Mouse (Mus musculus): ENCODE data around the gene Adora1.

The Adora1 gene

DNA sequence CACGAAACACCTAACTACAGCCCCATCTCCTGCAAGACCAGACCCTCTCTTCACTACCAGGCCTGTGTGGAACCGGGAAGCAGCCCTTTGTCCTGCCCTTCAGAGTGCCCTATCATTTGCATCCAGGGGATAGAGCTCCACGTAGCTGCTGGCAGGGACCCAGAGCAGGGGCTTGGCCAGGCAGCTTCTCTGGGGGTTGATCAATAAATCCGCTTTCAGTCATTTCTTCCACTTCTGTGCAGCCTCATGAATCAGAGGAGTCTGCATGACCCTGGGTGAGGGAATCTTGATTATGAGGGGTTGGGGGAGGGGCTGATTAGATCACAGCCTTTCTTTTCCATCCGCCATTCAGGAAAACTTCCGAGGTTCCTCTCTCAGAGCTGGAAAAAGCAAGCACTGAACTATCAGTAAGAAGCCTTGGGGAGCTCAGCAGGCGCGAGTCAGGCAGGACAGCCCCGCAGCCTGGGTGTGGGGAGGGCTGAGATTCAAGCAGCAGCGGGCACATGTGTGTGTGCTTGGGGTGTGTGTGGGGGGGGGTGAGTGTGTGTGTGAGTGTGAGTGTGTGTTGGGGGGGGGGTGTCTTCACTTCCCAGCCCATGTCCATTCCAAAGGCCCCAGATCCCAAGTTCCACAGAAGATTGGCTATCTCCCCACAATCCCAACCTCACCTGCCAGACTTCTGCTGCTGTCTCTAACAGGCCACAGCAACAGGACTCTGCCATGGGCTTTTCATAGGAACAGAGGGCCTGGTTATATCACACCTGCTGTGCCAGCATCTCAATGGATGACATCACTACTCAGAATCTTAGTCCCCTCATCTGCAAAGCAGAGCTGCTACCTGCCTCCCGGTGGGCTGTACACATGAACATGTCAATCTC, 19.2 kb downstream of the Adora1 start:
- no peak for DNase-seq (ENCODE audit: low spot score in 2 of 2)

DNA sequence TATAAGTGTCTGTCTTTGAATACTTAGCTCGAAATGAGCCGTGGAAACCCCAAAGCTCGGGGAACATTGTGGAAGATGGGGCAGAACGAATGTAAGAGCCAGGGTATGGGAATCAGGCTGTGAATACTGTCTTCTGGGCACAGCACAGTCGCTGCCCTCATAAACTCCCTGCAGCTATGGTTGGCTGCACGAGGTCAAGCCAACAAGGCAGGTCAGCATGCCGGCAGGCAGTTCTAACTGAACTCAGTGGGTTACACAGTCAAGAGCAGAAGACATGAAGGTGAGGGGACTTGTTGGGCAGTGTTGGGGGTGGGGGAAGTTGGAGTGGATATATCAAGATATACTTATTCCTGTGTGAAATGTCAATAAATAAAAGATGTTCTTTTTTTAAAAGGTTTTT, 20.2 kb downstream of the Adora1 start:
- DNase-seq (ENCODE audit: low spot score in 2 of 2): no peak

DNA sequence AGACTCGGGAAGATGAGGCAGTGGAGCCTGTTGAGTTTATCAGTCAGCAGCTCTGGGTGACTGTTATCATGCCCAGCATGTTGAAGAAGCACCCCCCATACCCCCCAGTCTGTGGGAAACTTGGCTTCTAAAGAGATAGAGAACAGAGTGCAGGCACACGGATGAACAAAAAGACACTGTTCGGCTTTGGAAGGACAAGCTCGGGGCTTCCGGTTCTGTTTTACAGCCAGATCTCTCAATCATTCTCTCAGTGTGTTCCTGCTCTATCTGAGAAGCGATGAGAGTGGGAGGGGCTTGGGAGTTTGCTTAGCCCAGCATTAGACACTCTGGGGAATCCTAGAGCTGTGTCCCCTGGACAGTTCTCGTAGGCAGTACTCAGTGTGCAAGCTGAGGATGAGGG, 21.8 kb downstream of the Adora1 start:
- DNase-seq (ENCODE audit: low spot score in 2 of 2): no peak

DNA sequence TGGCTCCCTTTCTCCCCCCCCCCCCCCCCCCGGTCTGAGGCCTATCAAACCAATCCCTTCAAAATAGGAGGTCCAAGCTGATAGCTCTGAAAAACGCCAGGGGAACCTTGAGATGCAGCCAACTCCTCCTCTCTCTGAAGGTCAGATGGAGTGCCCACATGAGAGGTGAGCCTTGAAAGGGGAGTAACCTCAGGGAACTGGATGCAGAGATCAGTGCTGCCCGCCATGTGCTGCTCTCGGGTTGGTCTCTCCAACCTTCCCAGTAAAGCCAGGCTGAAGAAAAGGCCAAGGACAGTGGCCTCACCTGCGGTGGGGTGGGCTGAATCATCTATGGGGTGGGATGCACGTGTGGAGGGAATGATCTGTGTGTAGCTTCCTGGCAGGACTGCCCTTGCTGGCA, 22.9 kb downstream of the Adora1 start:
- DNase-seq (ENCODE audit: low spot score in 2 of 2): no peak

DNA sequence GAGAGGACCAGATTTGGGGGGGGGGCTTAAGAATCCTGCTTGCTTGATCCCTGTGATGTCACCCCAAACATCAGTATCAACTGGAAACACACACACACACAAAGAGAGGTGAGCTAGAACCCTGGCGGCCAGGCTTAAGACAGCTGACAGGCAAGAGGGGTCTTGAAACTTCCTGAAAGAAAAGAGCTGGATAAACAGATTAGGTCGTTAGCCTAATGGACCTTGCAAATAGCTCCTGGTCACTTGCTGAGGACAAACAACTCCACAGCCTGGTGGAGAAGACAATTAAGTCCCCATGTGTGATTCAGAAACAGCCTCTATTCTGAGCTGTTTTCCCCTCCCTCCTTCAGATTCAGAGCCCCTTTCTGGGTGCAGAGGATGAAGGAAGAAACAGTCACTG, 23.6 kb downstream of the Adora1 start:
- DNase-seq (ENCODE audit: low spot score in 2 of 2): no peak

DNA sequence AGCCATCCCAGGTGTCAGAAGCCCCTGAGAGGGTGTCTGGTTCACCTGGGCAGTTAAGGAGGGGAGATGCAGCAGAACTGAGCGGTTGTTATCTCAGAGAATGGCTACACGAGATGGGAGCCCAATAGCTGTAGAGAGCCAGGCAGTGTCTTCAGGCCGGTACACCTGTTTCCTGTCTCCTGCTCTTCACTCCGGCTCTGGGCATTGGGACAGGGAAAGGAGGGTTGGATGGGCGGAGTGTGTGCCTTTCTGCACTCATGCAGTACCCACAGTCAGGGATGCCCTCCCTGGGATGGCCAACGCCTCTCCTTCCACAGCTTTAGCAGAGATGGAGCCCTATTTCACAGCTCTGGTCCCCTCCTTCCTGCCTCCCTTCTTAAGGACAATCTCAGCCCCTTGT, 24.2 kb downstream of the Adora1 start:
- DNase-seq (ENCODE audit: low spot score in 2 of 2): no peak

DNA sequence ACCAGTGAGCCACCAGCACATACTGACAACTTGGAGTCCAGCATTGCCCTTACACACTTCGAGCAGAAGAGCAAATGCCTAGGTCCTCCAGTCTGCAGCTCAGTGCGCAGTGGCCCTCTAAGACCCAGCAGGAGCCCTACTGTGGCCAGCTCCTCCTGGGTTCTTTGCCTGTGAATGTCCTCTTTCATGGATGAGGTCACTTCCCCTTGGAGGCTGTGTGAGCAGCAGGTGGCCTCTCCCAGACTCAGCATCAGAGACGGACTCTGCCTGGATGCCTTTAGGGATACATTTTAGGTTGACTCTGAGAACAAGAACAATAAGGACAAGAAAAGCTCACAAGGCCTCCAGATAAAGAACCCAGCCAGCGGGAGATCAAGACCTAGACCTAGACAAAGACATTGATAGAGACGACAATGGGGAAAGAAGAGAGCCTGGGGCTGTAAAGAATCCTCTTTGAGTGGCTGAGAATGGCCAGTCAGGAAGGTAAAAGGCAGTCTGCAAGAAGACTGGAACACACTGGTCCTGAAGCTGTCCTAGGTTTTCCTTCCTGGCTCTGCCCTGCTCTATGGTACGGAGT, 25.0 kb downstream of the Adora1 start:
- DNase-seq (ENCODE audit: low spot score in 2 of 2): no peak

DNA sequence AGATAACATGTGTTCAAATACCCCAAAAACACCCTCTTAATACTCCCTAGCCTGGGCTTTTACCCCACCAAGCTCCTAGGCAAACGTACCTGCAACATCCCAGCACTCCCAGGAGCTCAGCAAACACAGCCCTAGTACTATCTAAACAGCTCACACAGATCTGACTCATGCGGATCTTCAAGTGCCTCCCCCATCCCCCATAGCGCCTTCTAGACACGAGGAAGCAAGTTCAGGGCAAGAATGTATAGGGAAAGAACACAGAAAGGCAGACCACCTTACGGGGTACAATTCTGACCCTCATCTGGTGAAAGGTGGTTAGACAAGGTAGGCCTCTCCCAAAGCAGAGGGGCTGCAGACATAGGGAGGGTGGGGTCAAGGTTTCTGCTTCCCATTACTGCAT, 29.1 kb downstream of the Adora1 start:
- no peak for DNase-seq (ENCODE audit: low spot score in 2 of 2)

DNA sequence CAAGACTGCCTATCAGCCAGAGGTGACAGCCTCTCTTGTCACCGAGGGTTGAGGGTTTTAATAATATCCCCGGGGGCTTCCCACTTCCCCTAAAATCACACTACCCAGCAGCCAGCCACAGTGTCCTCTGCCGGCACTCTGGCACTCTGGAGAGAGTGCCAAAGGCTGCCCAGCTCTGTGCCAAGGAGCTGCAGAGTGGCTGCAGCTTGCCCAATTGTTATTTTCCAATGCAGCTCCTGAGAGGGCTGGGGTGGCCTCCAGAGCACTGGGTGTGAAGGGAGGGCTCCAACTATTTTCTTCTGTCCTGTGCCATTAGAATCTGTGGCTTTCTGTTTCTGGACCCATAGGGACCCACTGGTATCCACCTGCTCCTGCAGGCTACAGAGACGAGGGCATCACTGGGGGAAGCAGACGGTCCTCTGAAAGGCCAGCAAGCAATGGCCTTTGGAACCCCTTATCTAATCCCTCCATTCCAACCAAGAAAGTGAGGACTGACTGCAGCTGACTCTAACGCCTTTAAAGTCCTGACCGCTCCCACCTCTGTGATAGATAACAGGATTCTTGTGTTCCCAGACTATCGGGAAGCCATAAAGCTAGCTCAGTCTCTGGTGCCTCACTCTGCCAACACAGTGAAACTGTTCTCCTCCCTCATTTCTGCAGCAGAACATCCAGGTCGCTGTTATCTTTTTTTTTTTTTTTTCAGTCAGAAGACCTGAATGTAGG, 29.8 kb downstream of the Adora1 start:
- no peak for DNase-seq (ENCODE audit: low spot score in 2 of 2)

DNA sequence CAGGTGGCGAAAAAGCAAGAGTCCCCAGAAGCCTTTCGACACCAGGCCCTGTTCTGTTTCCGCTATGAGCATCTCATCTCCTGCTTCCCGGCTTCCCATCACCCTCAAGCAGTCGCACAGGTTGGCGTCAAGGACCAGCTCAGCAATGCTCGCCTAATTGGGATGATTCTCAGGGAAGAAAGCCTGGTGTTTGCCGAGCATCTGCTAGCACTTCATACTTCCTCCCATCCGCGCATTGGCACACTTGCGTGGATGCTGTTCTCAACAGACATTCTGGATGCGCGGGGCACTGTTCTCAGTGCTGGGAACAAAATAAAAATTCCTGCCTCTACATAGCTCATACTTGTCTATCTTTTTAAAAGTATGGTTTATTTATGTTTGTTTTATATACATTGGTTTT, 31.0 kb downstream of the Adora1 start:
- DNase-seq (ENCODE audit: low spot score in 2 of 2): no peak

DNA sequence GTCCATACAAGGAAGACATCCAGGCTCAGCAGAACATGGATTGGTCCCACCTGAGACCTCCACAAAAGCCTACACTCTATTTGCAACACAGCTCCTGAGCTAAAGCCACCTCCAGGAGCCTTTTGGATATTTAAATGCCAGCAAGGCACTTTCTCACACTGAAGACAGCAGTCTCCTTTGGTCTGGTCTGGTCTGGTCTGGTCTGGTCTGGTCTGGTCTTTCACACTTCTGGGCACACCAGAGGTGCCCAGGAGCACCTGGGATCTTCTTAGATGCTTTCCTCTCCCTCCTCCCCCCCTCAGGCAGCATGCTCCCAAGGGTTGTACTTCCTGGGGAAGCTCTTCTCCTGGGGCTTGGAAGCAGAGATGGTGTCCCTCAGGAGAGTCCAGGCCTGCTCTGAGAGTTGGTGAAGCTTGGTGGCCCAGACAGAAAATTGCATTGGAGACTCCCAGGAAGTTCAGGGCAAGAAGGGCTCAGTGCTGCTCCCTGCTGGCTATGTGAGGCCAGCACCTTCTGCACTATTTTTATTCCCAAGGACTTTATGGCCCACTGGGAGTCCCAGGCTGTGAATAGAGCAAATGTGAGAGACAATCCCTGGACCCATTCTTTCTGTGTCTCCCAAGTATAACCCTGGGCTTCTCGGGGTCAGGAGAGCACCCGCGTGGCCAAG, 33.3 kb downstream of the Adora1 start:
- peak in 1 of 2 experiments; percentile 25 for DNase-seq (ENCODE audit: low spot score in 2 of 2)

DNA sequence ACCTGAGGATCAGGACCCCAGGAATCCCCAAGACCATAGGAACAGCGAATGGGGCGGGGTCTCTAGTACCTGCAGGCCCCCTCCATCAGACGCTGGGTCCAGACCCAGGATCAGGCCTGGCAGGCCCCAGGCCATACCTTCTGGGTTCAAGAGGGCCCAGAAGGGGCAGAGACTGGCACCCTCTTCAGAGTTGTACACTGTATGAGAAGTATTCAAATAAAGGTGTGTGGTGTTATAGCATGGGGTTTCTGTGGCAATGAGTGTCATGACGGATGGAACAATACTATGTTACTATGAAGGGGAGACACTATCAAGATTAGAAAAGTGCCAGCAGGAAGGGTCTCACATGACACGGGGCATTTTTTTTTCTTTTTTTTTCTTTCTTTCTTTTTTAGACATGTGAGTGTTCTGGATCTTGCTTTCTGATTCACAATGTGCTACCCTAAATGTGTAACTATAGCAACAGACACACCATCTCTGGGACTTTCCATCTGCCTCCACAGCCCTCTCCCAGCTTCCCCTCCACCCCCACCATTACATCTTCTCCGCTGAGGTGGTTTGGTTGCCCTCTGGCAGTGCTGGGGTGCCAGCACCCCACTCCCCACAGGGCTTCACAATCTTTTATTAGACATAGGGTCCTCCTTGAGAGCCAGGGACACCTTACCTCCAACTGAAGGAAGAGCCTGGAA, 34.1 kb downstream of the Adora1 start:
- DNase-seq (ENCODE audit: low spot score in 2 of 2): no peak

DNA sequence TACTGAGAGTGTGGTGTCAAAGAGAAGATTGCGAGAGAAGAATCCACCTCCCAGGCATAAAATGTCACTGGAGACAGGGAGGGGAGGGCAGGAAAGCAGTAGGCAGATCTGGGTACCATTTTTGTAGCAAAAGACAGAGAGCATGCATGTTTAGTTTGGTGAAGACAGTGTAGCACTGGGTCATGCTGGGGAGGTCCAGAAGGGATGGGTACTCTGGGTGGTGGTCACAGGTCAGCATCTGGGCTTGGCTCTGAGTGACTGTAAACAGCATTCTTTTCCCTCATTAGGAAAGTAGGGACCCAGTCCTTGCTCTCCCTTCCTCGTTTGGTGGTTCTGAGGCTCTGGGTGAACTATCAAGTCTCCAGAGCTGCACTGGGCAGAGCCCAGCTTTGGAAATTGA, 34.8 kb downstream of the Adora1 start:
- no peak for DNase-seq (ENCODE audit: low spot score in 2 of 2)

DNA sequence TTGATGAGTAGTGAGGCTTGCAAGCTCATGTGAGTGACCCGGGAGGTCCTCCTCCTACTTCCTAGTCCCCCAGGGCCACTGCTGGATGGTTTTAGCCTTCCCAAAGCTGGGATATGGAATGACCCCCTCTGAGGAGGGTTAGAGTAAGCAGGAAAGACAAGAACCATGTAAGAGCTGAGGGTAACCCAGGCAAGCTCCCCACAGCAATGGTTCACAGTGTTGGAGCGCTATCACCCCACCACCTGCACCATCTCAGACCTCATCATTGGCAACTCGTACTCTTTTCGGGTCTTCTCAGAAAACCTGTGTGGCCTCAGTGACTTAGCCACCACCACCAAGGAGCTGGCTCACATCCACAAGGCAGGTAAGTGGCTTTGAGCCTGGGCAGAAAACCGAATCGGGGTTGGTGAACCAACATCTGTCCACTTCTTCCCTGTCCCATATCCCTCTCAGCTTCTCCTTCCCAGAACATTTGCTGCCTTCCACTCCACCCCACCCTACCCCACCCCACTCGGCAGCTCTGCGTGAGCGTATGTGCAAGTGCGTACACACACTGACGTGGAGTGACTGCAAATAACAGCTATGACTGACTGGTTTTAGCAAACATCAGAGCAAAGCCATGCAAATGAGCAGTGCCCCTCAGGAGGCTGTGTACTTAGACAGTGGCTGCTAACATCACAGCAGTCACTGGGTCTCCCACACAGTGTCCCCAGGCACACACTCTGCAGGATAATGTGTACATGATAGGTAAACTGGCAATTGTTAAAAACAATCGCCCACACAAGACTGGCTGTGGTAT, 36.8 kb downstream of the Adora1 start:
- no peak for DNase-seq (ENCODE audit: low spot score in 2 of 2)

DNA sequence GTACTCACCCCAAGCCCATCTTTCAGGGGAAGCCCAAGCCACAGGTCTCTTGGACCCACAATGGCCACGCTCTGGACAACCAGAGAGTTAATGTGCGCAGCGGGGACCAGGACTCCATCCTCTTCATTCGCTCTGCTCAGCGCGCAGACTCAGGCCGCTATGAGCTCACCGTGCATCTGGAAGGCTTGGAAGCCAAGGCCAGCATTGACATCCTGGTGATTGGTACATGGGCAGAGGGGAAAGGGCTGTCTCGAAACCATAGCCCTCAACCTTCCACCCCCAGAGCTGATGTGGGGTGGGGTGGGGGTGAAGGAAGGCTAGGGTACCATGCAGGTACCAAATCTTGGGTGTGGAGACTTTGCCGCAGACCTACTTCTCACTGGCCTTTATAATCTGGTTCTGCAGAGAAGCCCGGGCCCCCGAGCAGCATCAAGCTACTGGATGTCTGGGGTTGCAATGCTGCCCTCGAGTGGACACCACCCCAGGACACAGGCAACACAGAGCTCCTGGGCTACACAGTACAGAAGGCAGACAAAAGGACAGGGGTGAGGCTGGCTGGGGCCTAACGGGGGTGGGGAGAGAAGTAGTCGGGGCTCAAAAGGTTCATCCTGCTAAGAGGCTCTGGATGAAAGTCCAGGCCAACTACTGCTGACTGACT, 37.8 kb downstream of the Adora1 start:
- no peak for DNase-seq (ENCODE audit: low spot score in 2 of 2)

DNA sequence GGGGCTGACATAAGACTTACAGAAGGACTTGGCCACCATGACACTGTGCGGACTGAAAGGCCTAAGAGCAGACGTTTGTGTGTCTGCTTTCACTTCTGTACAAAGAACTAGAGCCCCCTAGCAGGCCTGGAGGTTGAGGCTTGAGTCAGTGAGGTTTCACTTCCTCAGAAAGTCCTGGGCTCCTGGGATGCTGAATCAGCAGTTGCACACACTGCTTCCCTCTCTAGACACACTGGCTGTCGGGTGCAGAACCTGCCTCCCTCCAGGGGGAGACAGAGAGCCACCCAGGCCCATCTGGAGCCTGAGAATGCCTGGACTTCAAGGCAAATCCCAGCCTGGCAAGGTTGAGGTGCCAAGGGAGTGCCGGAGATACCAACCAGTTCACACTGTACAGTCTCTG, 38.8 kb downstream of the Adora1 start:
- peak; percentile 41 to 55 for DNase-seq (ENCODE audit: low spot score in 2 of 2)

DNA sequence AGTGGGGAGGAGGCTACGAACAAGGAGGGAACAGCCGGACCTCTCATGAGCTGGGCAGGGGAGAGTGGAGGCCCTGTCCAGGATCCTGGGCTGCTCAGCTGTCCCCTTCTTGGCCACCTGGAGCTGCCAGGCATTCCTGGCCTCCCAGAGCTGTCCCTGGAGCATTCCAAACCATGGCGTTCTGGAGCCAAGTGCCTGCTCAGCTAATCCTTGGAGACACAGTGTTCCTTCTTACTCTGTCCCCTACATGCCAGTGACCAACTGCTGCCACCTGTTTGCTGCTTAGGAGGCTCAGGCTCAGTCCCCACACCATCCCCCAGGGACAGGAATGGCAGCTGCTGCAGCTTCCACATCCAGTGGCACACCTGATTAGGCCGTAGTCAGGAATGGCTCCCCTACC, 39.3 kb downstream of the Adora1 start:
- no peak for DNase-seq (ENCODE audit: low spot score in 2 of 2)

DNA sequence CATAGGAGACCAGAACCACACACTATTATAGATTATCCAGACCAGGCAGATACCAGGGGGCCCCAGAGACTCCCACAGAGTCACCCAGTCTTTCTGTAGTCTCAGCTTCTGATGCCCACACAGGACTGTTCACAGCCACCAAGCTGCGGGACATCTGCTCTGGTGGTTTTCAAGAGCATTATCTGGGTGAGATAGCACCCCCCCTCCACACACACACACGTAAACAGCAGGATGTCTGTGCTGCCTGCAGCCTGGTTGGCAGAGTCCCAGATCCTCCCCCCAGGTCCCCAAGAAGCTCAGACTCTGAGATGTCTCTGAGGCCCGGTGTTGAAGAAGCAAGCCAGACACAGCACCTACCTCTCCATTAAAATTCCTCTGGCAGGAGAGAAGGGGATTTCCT, 39.7 kb downstream of the Adora1 start:
- no peak for DNase-seq (ENCODE audit: low spot score in 2 of 2)

DNA sequence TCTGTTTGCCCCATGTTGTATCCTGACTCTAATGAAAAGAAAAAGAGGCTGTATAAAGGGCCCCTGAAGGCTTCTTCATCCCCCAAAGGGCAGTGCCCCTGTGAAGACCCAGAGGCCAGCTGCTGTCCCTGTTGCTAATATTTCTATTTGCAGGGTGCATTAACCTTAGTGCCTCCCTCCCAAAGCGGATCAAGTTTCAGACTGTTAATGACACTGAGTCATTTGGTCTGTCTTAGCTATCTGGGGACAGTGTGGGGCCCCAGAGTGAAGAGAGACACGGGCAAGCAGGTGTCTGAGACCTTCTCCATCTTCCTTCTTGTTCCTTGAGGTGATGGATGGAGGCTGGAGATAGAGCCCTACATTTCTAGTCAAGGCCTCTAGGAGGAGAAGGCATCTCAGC, 40.1 kb downstream of the Adora1 start:
- DNase-seq (ENCODE audit: low spot score in 2 of 2): no peak

DNA sequence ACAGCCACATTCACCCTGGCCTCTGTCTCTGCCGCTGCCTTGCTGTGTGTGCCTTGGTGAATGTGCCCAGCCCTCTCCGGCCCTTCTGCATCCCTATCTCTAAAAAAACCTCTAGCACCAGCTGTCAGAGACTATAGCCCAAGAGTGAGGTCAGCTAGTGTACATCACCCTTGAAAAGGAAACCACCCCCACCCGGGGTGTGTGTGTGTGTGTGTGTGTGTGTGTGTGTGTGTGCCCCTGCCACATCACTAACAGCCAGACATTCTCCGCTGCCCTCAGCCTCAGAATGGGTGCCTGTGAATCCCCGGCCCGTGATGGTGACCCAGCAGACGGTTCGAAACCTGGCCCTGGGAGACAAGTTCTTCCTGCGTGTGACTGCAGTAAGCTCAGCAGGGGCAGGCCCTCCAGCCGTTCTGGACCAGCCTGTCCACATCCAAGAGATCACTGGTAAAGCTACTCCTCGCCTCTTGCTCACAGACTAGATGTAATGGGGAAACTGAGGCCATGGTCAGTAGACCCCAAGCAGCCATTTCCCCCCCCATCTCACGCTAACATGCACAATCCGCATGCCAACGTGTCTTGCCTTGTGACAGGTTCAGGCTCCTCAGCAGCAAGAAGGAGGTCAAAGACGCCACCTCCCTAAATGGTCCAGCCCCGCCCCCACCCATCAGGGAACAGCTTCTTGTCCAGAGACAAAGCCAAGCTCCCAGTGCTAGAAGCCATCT, 40.8 kb downstream of the Adora1 start:
- no peak for DNase-seq (ENCODE audit: low spot score in 2 of 2)
